Mouse (Mus musculus) neural tube, embryonic 14.5 days (tissue): Measurements from ENCODE around the gene Nudt19. TPM values are rescaled to one million over a fixed set of nuclear protein-coding genes. Genes with fewer than 3 reads are reported as not detected.
"Not testable (repeated sequence)": the region's sequence is repeated elsewhere in the genome, so short reads cannot be mapped to it uniquely, and the experiment has no call there.

Experiments used
- ATAC-seq: fragments of 200-750 bp; cut with Nextera tagmentation; 2 replicates; pipeline ENCODE4 v1.8.0; 2017; ENCODE audit warnings: low read depth, mild to moderate bottlenecking, moderate TSS enrichment, moderate library complexity
- H3K27ac ChIP-seq: fragments of 300-500 bp; sonication (generic); 2 replicates; pipeline ENCODE4 v1.5.1; 2014; ENCODE audit warnings: low read depth, mild to moderate bottlenecking, control low read depth, low read length, moderate library complexity, mixed read lengths
- H3K27me3 ChIP-seq: fragments of 300-500 bp; sonication (generic); 2 replicates; pipeline ENCODE4 v1.6.1; 2014; ENCODE audit warnings: low read length; ENCODE audit not compliant: control insufficient read depth, insufficient read depth
- H3K36me3 ChIP-seq: fragments of 300-500 bp; sonication (generic); 2 replicates; pipeline ENCODE4 v1.6.1; 2014; ENCODE audit warnings: low read length, mixed read lengths; ENCODE audit not compliant: control insufficient read depth, insufficient read depth
- H3K4me1 ChIP-seq: fragments of 300-500 bp; sonication (generic); 2 replicates; pipeline ENCODE4 v1.6.1; 2014; ENCODE audit warnings: low read length; ENCODE audit not compliant: control insufficient read depth, insufficient read depth
- H3K4me2 ChIP-seq: fragments of 300-500 bp; sonication (generic); 2 replicates; pipeline ENCODE4 v1.6.1; 2014; ENCODE audit warnings: mild to moderate bottlenecking, low read depth, low read length, control low read depth
- H3K4me3 ChIP-seq: fragments of 300-500 bp; sonication (generic); 2 replicates; pipeline ENCODE4 v1.5.1; 2014; ENCODE audit warnings: low read depth, low read length, control low read depth, mixed read lengths
- H3K9ac ChIP-seq: fragments of 300-500 bp; sonication (generic); replicated peaks from 2 replicates; pipeline ENCODE4 v1.6.1; 2014; ENCODE audit warnings: low read depth, mild to moderate bottlenecking, control low read depth, low read length, mixed read lengths
- H3K9me3 ChIP-seq: fragments of 300-500 bp; sonication (generic); 2 replicates; pipeline ENCODE4 v1.6.1; 2016; ENCODE audit warnings: low read length; ENCODE audit not compliant: control insufficient read depth
- WGBS: fragments of 180-500 bp; shearing (Covaris S2); extraction: QIAGEN DNeasy Blood & Tissue Kit; methylation state at CpG from one replicate; pipeline ENCODE4 v1.1.7; 2014; 5-methylcytosine and 5-hydroxymethylcytosine counted together
- polyA plus RNA-seq: library from polyadenylated mRNA; unstranded; fragments of >200 nt; fragmentation: Nextera tagmentation; extraction: Ambion mirVana; gene quantifications from 2 replicates; pipeline ENCODE4 v1.2.1, GENCODE M21; 2014

Nudt19 gene
- polyA plus RNA-seq, 1 experiment from 2014 or later, result 137 TPM

DNA sequence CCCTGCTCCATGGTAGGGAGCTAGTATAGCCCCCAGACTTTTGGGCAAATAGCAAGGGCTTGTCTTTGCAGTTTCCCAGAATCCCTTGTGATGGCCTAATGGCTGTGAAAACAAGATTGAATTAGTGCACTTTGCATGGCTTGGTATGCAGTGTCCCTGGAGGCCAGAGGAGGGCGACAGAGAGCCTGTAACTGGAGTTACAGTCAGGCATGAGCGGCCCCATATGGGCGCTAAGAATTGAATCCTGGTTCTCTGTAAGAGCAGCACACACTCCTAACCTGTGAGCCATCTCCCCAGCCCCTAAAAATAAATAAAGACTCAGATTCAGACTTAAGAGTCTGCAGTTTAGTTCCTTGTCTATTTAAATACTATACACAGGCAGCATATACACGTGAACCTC is 23.7 kb upstream of the Nudt19 start:
- no peaks in the 10 kb centered on the region for H3K9me3 ChIP-seq
- ATAC-seq, result no peak
- peaks cover 8% of the 10 kb centered on the region for H3K4me1 ChIP-seq
- H3K4me2 ChIP-seq, result no peak overlapping the region
- H3K36me3 ChIP-seq, result no peaks in the 10 kb centered on the region
- H3K9ac ChIP-seq, result no peak overlapping the region
- no peak overlapping the region for H3K4me3 ChIP-seq
- peaks cover 17% of the 10 kb centered on the region for H3K27me3 ChIP-seq
- H3K27ac ChIP-seq, result no peak overlapping the region
- WGBS, result 30% methylated on average over 4 of the region's 4 CpGs

DNA sequence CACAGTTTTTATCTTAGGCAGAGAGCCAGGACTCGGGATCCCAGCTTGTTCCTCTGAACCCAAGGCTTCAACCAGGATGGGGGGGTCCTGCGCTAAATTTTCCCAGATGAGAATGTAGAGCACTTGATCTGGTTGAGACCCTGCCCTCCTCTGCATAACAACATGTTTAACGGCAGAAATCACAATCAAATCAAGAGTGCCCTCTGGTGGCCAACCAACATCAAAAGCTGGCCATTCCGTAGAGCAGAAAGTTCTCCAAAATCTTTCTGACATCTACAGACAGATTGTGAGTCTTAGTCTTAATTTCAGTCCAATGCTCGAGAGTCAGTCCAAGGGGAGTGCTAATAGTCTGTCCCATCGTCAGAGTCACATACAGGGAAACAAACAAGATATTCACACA is 14.8 kb upstream of the Nudt19 start:
- WGBS, result 26% methylated on average over 6 of the region's 6 CpGs
- not testable (repeated sequence) for H3K27ac ChIP-seq, H3K4me2 ChIP-seq, ATAC-seq, H3K4me1 ChIP-seq, H3K27me3 ChIP-seq, H3K4me3 ChIP-seq, H3K9ac ChIP-seq, H3K9me3 ChIP-seq, H3K36me3 ChIP-seq

DNA sequence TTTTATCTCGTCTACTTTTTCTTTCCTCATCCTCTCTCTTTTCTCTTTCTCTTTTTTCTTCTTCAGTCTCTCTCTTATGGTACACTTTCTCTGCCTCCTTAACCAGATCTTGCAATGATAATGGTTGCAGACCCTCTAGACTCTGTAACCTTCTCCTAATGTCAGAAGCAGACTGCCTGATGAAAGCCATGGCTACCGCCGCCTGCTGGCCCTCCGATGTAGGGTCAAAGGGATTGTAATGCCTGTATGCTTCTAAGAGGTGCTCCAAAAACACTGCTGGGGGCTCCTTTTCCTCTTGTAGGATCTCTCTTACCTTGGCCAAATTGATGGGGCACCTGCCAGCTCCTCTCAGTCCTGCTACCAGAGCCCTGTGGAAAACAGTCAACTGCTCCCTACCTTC is 13.6 kb upstream of the Nudt19 start:
- not testable (repeated sequence) for H3K27me3 ChIP-seq, H3K9me3 ChIP-seq, H3K27ac ChIP-seq, H3K36me3 ChIP-seq, H3K4me1 ChIP-seq, H3K4me3 ChIP-seq, H3K4me2 ChIP-seq, ATAC-seq, H3K9ac ChIP-seq
- WGBS, result 91% methylated on average over 4 of the region's 4 CpGs

DNA sequence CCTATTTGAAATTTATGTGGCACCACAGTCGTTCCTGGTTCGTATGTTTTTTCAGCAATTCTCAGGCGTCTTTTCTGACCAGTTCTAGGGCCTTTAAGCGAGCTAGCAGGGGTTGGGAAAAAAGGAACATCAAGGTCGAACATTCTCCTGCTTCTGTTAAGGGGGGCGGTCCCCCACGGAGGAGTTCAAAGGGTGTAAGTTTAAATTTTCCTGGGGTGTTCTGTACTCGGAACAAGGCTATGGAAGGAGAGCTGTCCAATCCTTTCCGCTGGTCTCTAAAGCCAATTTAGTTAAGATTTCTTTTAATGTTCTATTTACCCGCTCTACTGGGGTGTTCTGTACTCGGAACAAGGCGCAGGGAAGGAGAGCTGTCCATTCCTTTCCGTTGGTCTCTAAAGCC is 9.9 kb upstream of the Nudt19 start:
- not testable (repeated sequence) for H3K4me1 ChIP-seq, H3K9ac ChIP-seq, H3K4me3 ChIP-seq, H3K36me3 ChIP-seq, H3K27me3 ChIP-seq, ATAC-seq, H3K9me3 ChIP-seq, H3K27ac ChIP-seq, H3K4me2 ChIP-seq
- WGBS, result 81% methylated on average over 13 of the region's 13 CpGs

- not testable (repeated sequence) for H3K4me3 ChIP-seq, H3K4me2 ChIP-seq, H3K27me3 ChIP-seq, H3K36me3 ChIP-seq, H3K9ac ChIP-seq, H3K27ac ChIP-seq, H3K4me1 ChIP-seq, H3K9me3 ChIP-seq, ATAC-seq
- 83% methylated on average over 10 of the region's 10 CpGs for WGBS
Measured at GRCm38 (mm10) chr7:35564872-35565271, 8.8 kb upstream of the Nudt19 start.

- Histone ChIP-seq H3K27ac (no peak overlapping the region), H3K4me1 (no peaks in the 10 kb centered on the region), H3K4me3 (no peak overlapping the region), H3K36me3 (no peaks in the 10 kb centered on the region), H3K9me3 (no peaks in the 10 kb centered on the region), H3K4me2 (no peak overlapping the region), H3K9ac (no peak overlapping the region), H3K27me3 (no peaks in the 10 kb centered on the region)
- ATAC-seq, result no peak
- 95% methylated on average over 2 of the region's 2 CpGs for WGBS
Measured at GRCm38 (mm10) chr7:35564067-35564865, 8.2 kb upstream of the Nudt19 start.

DNA sequence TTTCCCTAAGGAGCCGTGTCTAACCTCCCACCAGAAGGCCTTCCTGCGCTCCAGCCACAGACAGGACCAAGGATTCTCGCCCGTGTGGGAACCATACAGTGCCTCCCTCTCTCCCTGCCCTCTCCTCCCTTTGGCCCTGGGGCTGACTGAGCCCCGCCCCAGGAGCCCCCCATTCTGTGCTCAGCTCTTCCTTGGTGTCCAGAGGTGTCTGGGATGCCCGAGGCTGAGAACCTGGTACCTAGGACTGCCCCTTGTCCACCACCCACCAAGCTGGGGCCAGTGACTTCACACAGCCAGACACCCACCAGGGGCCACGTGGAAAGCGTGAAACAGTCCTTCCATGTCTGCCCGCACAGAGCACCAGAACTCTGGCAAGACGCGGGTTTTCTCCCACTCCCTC is 7.0 kb upstream of the Nudt19 start:
- Histone ChIP-seq H3K9ac (no peak overlapping the region), H3K36me3 (no peaks in the 10 kb centered on the region), H3K4me1 (no peaks in the 10 kb centered on the region), H3K27me3 (no peaks in the 10 kb centered on the region), H3K9me3 (no peaks in the 10 kb centered on the region), H3K27ac (no peak overlapping the region), H3K4me2 (no peak overlapping the region), H3K4me3 (no peak overlapping the region)
- WGBS, result 79% methylated on average over 11 of the region's 11 CpGs
- no peak for ATAC-seq

- H3K27me3 ChIP-seq, result no peaks in the 10 kb centered on the region
- H3K27ac ChIP-seq, result no peak overlapping the region
- WGBS, result 95% methylated on average over 3 of the region's 3 CpGs
- no peaks in the 10 kb centered on the region for H3K9me3 ChIP-seq
- ATAC-seq, result no peak
- no peak overlapping the region for H3K4me3 ChIP-seq
- H3K4me1 ChIP-seq, result no peaks in the 10 kb centered on the region
- H3K36me3 ChIP-seq, result no peaks in the 10 kb centered on the region
- no peak overlapping the region for H3K9ac ChIP-seq
- H3K4me2 ChIP-seq, result no peak overlapping the region
Measured at GRCm38 (mm10) chr7:35559838-35560237, 3.7 kb upstream of the Nudt19 start.

DNA sequence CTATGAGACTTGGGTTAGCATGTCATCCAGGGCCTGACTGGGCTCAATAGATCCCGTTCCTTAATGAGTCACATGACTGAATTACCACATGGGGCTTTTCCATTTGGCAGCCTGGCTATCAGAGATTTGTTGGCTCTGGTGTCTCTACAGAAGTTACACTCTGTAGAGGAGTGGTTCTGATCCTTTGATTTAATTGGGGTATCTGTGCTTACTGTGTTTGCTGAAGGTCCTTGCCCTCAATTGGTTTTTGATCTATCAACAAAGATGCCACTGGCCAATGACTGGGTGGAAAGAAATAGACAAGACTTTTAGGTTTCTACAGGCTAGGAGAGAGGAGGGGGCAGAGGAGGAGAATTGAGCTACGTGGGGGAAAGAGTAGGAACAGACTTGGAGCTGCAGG is 2.6 kb upstream of the Nudt19 start:
- no peak overlapping the region for H3K9ac ChIP-seq
- H3K27me3 ChIP-seq, result no peaks in the 10 kb centered on the region
- H3K27ac ChIP-seq, result no peak overlapping the region
- no peak for ATAC-seq
- WGBS, result 52% methylated on average over 2 of the region's 2 CpGs
- H3K4me1 ChIP-seq, result no peaks in the 10 kb centered on the region
- no peak overlapping the region for H3K4me2 ChIP-seq
- no peaks in the 10 kb centered on the region for H3K9me3 ChIP-seq
- H3K36me3 ChIP-seq, result no peaks in the 10 kb centered on the region
- H3K4me3 ChIP-seq, result no peak overlapping the region
